Mouse (Mus musculus) ES-Bruce4 (cell line): ENCODE measurements around the gene Chsy1.

Experiments used
- CTCF ChIP-seq: IDR thresholded peaks from one replicate; pipeline ENCODE4 v1.8.1; 2011; ENCODE audit warnings: low read depth, low read length
- EP300 ChIP-seq: IDR thresholded peaks from 2 replicates; pipeline ENCODE4 v1.6.1; 2011; ENCODE audit warnings: low read depth, low read length; ENCODE audit not compliant: insufficient read depth
- POLR2A ChIP-seq: IDR thresholded peaks from one replicate; pipeline ENCODE4 v1.8.1; 2011; ENCODE audit warnings: low read length; ENCODE audit not compliant: insufficient read depth

- no peak for TF ChIP-seq POLR2A
- TF ChIP-seq CTCF, result no peak
- TF ChIP-seq EP300, result no peak
Measured at GRCm38 (mm10) chr7:66094141-66094540, 15.2 kb upstream of the Chsy1 start.
